Mouse (Mus musculus) MEL (cell line): ENCODE data around the gene Opcml.

ENCODE experiments used
- BHLHE40 ChIP-seq: IDR thresholded peaks from 2 replicates; pipeline ENCODE4 v1.6.1; 2012; ENCODE audit warnings: low read depth, mild to moderate bottlenecking, inconsistent platforms, low read length, improper control_type of control experiment, borderline replicate concordance
- CTCF ChIP-seq, 3 experiments: IDR thresholded peaks in 2 of 3; conservative IDR thresholded peaks in 1 of 3; 2 replicates each; pipeline ENCODE4 v1.5.1; 2011 to 2012; ENCODE audit warnings: low read length in 3 of 3, low read depth in 2 of 3, mild to moderate bottlenecking in 2 of 3, improper control_type of control experiment in 1 of 3, inconsistent platforms in 1 of 3, mixed read lengths in 1 of 3, moderate library complexity in 1 of 3; ENCODE audit not compliant: control insufficient read depth in 1 of 3, insufficient read depth in 1 of 3, poor library complexity in 1 of 3, severe bottlenecking in 1 of 3
- E2F4 ChIP-seq: IDR thresholded peaks from 2 replicates; pipeline ENCODE4 v1.6.1; 2011; ENCODE audit warnings: low read depth, low read length, improper control_type of control experiment, borderline replicate concordance
- EP300 ChIP-seq, 2 experiments: IDR thresholded peaks; 2 replicates each; pipeline ENCODE4 v1.6.1; 2011; ENCODE audit warnings: improper control_type of control experiment in 2 of 2, low read length in 2 of 2, low read depth in 1 of 2, mild to moderate bottlenecking in 1 of 2
- ETS1 ChIP-seq: IDR thresholded peaks from 2 replicates; pipeline ENCODE4 v1.6.1; 2012; ENCODE audit warnings: low read depth, mild to moderate bottlenecking, inconsistent platforms, low read length, improper control_type of control experiment, moderate library complexity
- MAFK ChIP-seq: IDR thresholded peaks from 2 replicates; pipeline ENCODE4 v1.6.1; 2011; ENCODE audit warnings: low read depth, mild to moderate bottlenecking, low read length, improper control_type of control experiment, borderline replicate concordance
- MAX ChIP-seq: IDR thresholded peaks from 2 replicates; pipeline ENCODE4 v1.6.1; 2011; ENCODE audit warnings: low read length, improper control_type of control experiment
- MYC ChIP-seq: IDR thresholded peaks from 2 replicates; pipeline ENCODE4 v1.6.1; 2011; ENCODE audit warnings: low read depth, mild to moderate bottlenecking, low read length, improper control_type of control experiment, moderate library complexity
- POLR2A ChIP-seq, 2 experiments: IDR thresholded peaks; 2 replicates each; pipeline ENCODE4 v1.6.1; 2011 to 2012; ENCODE audit warnings: low read length in 2 of 2, mild to moderate bottlenecking in 2 of 2, control low read depth in 1 of 2, improper control_type of control experiment in 1 of 2, low read depth in 1 of 2, moderate library complexity in 1 of 2; ENCODE audit not compliant: control insufficient read depth in 1 of 2, insufficient read depth in 1 of 2, poor library complexity in 1 of 2
- USF2 ChIP-seq, 2 experiments: IDR thresholded peaks; 2 replicates each; pipeline ENCODE4 v1.6.1; 2011 to 2012; ENCODE audit warnings: improper control_type of control experiment in 2 of 2, low read length in 2 of 2, borderline replicate concordance in 1 of 2, inconsistent platforms in 1 of 2, low read depth in 1 of 2, mild to moderate bottlenecking in 1 of 2; ENCODE audit not compliant: insufficient read depth in 1 of 2

GRCm38 (mm10) chr9:27923945-27924825, 133.6 kb downstream of the Opcml start:
- no peak for TF ChIP-seq USF2 (IDR thresholded peaks at IDR 0.05; ENCODE audit: borderline replicate concordance in 1 of 2, insufficient read depth in 1 of 2, low read depth in 1 of 2, low read length in 2 of 2)
- TF ChIP-seq CTCF (IDR thresholded peaks at IDR 0.05 in 2 of 3, conservative IDR thresholded peaks at IDR 0.05 in 1 of 3; ENCODE audit: control insufficient read depth in 1 of 3, insufficient read depth in 1 of 3, low read depth in 2 of 3, low read length in 3 of 3, poor library complexity in 1 of 3, severe bottlenecking in 1 of 3) = no peak
- no peak for TF ChIP-seq BHLHE40
- TF ChIP-seq MAX = no peak
- TF ChIP-seq E2F4 = no peak
- TF ChIP-seq POLR2A (IDR thresholded peaks at IDR 0.05; ENCODE audit: control insufficient read depth in 1 of 2, insufficient read depth in 1 of 2, low read depth in 1 of 2, low read length in 2 of 2, poor library complexity in 1 of 2) = no peak
- TF ChIP-seq EP300 (IDR thresholded peaks at IDR 0.05; ENCODE audit: low read depth in 1 of 2, low read length in 2 of 2) = no peak
- no peak for TF ChIP-seq ETS1
- no peak for TF ChIP-seq MAFK
- no peak for TF ChIP-seq MYC
